Mouse (Mus musculus) effector memory CD4-positive, alpha-beta T cell, adult 7 months (primary cell): ENCODE measurements around the gene Hist1h2bh. TPM values are rescaled to one million over a fixed set of nuclear protein-coding genes. Genes with fewer than 3 reads are reported as not detected.

ENCODE experiments used
- polyA plus RNA-seq: library from polyadenylated mRNA; unstranded; fragments of 100-300 nt; shearing (Covaris generic); gene quantifications from one replicate; pipeline ENCODE4 v1.2.1, GENCODE M21; 2017

Gene Hist1h2bh
- 0.85 TPM for polyA plus RNA-seq

GRCm38 (mm10) chr13:23542999-23543607, at the start of gene Hist1h2bh:
Hist1h2bh (minus strand) TSS chr13:23543392.

DNA sequence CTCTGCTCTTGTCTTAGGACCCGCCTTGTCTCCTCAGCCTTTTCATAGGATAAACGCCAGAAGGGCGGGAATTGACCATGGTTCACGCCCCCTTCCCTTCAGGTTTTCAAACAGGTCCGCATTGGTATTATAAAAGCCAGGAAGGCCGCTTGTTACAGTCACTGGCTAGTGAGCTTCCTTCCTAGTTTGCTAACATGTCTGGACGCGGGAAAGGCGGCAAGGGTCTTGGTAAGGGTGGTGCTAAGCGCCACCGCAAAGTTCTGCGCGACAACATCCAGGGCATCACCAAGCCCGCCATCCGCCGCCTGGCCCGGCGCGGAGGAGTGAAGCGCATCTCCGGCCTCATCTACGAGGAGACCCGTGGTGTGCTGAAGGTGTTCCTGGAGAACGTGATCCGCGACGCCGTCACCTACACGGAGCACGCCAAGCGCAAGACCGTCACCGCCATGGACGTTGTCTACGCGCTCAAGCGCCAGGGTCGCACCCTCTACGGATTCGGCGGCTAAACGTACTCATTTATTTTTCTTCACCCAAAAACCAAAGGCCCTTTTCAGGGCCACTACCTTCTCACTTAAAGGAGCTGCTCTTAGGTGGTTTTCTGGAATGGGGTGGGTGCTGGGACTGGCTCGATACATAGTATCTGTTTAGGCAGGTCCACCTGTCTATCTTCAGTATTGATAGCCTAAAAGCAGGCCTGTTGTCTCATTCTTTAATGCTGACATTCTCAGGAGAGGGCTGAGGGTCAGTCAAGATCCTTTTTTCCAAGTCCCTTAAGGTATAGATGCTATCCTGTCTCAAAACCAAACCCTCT, 38.4 kb upstream of the Hist1h2bh start, which contains the start of gene Hist1h4d:
Gene Hist1h4d (plus strand): TSS at position 191 of the 811 bp plus-strand sequence.

DNA sequence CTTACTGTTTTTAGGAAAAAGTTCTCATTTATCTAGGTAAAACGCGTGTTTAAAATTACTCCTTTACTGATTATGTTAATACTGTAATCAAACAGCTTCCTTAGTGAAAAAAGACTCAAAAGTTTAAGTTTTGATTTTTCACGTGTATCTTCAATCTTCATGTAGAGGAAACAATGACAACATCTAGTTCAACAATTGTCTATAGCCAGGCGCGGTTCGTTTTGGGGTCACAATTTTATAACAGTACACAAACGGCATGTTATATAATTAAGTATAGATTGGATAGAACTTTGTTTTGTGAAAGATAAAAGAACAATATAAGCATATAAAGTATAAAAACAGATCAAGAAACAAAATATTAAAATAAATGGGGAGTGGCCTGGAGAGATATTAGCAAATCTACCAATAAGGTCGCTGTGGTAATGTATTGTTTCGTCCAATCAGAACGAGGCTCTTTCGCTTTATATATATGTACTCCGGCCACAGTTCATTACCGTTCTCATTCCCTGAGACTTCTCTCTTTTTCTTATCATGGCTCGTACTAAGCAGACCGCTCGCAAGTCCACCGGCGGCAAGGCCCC, 32.2 kb upstream of the Hist1h2bh start, which contains the start of gene Hist1h3d:
Gene Hist1h3d (plus strand): TSS at position 493 of the 581 bp plus-strand sequence.

GRCm38 (mm10) chr13:23573898-23574524, 30.8 kb upstream of the Hist1h2bh start, which contains the start of the genes Hist1h2bf and Hist1h2ad:
Hist1h2bf (minus strand) TSS chr13:23574196.
Hist1h2ad (plus strand) TSS chr13:23574381.

GRCm38 (mm10) chr13:23571022-23571503, 27.9 kb upstream of the Hist1h2bh start, which contains the start of the genes Hist1h2ae and Hist1h2bg:
Hist1h2ae (minus strand) TSS chr13:23571220.
Hist1h2bg (plus strand) TSS chr13:23571396.

DNA sequence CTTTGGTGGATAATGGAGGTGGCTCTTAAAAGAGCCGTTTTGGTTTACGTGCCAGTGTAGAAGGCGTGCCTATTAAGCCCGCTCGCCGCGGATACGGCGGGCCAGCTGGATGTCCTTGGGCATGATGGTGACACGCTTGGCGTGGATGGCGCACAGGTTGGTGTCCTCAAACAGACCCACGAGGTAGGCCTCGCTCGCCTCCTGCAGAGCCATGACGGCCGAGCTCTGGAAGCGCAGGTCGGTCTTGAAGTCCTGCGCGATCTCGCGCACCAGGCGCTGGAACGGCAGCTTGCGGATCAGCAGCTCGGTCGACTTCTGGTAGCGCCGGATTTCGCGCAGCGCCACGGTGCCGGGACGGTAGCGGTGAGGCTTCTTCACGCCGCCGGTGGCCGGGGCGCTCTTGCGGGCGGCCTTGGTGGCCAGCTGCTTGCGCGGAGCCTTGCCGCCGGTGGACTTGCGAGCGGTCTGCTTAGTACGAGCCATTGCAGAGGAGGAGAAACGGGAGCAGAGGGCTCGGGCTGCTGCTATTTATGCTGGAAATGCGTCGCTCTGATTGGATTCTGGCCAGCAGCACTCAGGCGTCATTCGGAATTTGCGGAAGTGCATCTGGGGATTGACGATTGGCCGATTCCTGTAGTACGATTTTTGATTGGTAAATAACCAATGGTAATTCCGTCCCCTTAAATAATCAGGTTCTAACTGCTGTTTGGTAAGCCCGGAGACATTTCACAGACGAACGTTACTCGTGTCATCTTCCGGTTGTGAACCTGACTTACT, 18.9 kb upstream of the Hist1h2bh start, which contains the start of gene Hist1h3e:
Gene Hist1h3e (minus strand): TSS at position 487 of the 777 bp plus-strand sequence.

GRCm38 (mm10) chr13:23552962-23553361, 9.8 kb upstream of the Hist1h2bh start, which contains the start of gene Hist1h1d:
Hist1h1d (plus strand) TSS chr13:23553262.

DNA sequence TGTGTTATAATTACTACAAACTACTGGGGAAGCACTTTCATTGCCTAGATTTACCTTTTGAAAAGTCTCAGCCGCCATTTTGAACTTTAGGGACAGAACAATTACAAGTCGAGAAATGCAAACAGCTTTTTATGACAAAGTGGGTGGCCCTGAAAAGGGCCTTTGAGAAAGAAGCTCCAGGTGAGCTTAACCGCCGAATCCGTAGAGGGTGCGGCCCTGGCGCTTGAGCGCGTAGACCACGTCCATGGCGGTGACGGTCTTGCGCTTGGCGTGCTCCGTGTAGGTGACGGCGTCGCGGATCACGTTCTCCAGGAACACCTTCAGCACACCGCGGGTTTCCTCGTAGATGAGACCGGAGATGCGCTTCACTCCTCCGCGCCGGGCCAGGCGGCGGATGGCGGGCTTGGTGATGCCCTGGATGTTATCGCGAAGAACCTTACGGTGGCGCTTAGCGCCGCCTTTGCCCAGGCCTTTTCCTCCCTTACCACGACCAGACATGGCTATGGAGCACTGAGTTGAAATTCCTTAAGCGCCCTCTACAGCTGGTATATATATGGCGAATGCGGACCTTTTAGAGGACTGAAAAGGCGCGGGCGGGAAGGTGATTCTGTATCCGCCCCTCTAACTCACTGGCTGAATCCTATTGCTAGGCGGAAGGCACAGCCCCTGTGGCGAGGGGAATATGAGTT, 8.1 kb upstream of the Hist1h2bh start, which contains the start of gene Hist1h4f:
Gene Hist1h4f (minus strand): TSS at position 503 of the 689 bp plus-strand sequence.

DNA sequence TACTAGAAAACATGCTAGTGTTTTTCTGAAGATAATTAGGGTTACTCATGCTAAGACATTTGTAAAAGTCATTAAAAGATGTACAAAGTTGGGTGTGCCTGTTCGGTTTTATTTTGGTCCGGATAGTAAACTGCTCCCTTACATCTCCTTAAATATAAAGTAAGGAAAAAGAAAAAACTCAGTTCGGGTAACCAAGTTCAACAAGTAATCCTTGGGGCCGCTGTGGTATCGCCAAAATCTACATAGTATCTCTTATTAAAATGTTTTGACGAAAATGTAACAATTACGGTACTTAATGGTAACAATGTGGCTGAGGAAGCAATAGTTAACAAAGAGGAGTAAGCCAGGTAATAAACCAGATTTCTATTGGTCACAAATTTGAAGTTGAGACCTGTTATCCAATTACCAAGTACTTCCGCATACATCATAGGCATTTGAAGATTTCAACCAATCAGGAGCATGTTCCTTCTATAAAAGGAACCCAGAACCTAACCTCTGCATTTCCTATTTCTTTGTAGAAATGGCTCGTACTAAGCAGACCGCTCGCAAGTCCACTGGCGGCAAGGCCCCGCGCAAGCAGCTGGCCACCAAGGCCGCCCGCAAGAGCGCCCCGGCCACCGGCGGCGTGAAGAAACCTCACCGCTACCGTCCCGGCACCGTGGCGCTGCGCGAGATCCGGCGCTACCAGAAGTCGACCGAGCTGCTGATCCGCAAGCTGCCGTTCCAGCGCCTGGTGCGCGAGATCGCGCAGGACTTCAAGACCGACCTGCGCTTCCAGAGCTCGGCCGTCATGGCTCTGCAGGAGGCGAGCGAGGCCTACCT, 984 bp upstream of the Hist1h2bh start, which contains the start of gene Hist1h3f:
Gene Hist1h3f (plus strand): TSS at position 88 of the 822 bp plus-strand sequence.

GRCm38 (mm10) chr13:23535137-23536075, 7.8 kb downstream of the Hist1h2bh start, which contains the start of gene Hist1h3g:
Hist1h3g (plus strand) TSS chr13:23535422.

DNA sequence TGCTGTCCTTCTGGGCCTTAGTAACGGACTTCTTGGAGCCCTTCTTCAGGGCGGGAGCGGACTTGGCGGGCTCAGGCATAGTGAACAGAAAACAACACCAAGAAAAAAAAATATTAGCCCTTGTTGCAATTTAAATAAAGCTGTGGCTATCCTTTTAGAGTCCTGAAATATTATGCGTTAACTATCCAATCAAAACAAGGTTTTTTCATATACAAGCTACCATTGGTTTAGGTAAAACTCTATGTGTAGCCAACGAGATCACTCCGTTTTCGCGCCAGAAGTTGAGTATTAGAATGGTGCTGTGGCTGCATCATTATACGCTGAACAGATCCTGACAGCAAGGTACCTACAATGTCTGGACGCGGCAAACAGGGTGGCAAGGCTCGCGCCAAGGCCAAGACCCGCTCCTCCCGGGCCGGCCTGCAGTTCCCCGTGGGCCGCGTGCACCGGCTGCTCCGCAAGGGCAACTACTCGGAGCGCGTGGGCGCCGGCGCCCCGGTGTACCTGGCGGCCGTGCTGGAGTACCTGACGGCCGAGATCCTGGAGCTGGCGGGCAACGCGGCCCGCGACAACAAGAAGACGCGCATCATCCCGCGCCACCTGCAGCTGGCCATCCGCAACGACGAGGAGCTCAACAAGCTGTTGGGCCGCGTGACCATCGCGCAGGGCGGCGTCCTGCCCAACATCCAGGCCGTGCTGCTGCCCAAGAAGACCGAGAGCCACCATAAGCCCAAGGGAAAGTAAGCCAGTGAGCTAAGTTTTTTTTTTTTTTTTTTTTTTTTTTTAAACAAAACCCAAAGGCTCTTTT, 9.4 kb downstream of the Hist1h2bh start, which contains the start of gene Hist1h2af:
Gene Hist1h2af (plus strand): TSS at position 347 of the 808 bp plus-strand sequence.

GRCm38 (mm10) chr13:23530901-23531875, 12.0 kb downstream of the Hist1h2bh start, which contains the start of gene Hist1h4h:
Hist1h4h (plus strand) TSS chr13:23531050.

